20 mouse cellular contexts compared by ENCODE assay signal in the genomic region with DNA sequence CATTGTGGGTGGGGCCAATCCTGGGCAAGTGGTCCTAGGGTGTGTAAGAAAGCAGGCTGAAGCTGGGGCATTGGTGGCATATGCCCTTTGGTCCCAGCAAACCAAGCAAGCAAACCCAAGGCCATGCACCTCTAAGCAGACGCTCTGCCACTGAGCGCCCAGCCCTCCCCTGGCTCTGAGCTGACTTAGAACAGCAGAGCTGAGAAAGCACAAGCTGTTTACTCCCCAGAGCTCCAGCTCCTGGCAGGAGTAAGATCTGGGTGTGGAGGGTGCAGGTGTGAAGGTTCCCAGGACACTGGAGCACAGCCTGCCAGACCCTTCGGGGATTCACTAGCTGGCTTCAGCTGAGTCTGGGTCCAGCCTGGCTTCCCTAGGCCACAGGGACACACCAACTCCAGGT. TPM values are rescaled to one million over a fixed set of nuclear protein-coding genes. Genes with fewer than 3 reads are reported as not detected.
"Had no signal": no experiment of that assay in that cellular context is flagged by ENCODE, and none has a peak within 500 bp of the region (broad histone marks: within the 10 kb centered on the region; RNA-seq: fewer than 3 reads in every experiment).

No protein-coding gene starts in this region.

- H3K36me3 ChIP-seq: kidney, embryonic 15.5 days; limb, embryonic 12.5 days; limb, embryonic 15.5 days; midbrain, embryonic 12.5 days; midbrain, embryonic 15.5 days; neural tube, embryonic 13.5 days had no signal

- DNase-seq: kidney, adult 11 months; kidney, adult 8-10 months; kidney, postnatal 10 days; kidney, postnatal 36 days; layer of hippocampus, postnatal 36 days; liver, postnatal 0 days; lung, embryonic 14.5 days; retina, postnatal 1 day had no signal

- H3K4me1 ChIP-seq: limb, embryonic 15.5 days; midbrain, embryonic 12.5 days; midbrain, embryonic 15.5 days; neural tube, embryonic 13.5 days had no signal

- H3K4me3 ChIP-seq: kidney, embryonic 15.5 days; left cerebral cortex, adult 2 months; limb, embryonic 12.5 days; limb, embryonic 15.5 days; midbrain, embryonic 12.5 days; midbrain, embryonic 15.5 days; neural tube, embryonic 13.5 days had no signal

- H3K4me2 ChIP-seq: kidney, embryonic 15.5 days; limb, embryonic 12.5 days; limb, embryonic 15.5 days; liver, embryonic 11.5 days; lung, embryonic 14.5 days; midbrain, embryonic 12.5 days; midbrain, embryonic 15.5 days; neural tube, embryonic 13.5 days had no signal

- ATAC-seq: liver, postnatal 0 days; lung, postnatal 0 days; midbrain, embryonic 15.5 days had no signal

- H3K27ac ChIP-seq: kidney, embryonic 15.5 days; left cerebral cortex, adult 2 months; limb, embryonic 12.5 days; limb, embryonic 15.5 days; liver, embryonic 14.5 days; macrophage; midbrain, embryonic 12.5 days; midbrain, embryonic 15.5 days; neural tube, embryonic 13.5 days had no signal

- H3K9ac ChIP-seq: kidney, embryonic 15.5 days; limb, embryonic 12.5 days; limb, embryonic 15.5 days; liver, embryonic 14.5 days; liver, postnatal 0 days; lung, embryonic 14.5 days; midbrain, embryonic 12.5 days; midbrain, embryonic 15.5 days; neural tube, embryonic 13.5 days had no signal

- H3K9me3 ChIP-seq: kidney, embryonic 15.5 days; limb, embryonic 12.5 days; limb, embryonic 15.5 days; midbrain, embryonic 12.5 days; midbrain, embryonic 15.5 days; neural tube, embryonic 13.5 days had no signal

- H3K27me3 ChIP-seq: kidney, embryonic 15.5 days; limb, embryonic 12.5 days; limb, embryonic 15.5 days; midbrain, embryonic 15.5 days; neural tube, embryonic 13.5 days had no signal

RNA-seq across cellular contexts. Expression of a gene that starts 15.7 kb away (rescaled TPM):
- polyA plus RNA-seq: kidney, embryonic 15.5 days; liver, embryonic 11.5 days; liver, postnatal 0 days; macrophage had no signal

RNA-seq across cellular contexts. Expression of a gene that starts 53.8 kb away (rescaled TPM):
- polyA plus RNA-seq: limb, embryonic 12.5 days; liver, embryonic 11.5 days; liver, postnatal 0 days; lung, embryonic 14.5 days; lung, postnatal 0 days; macrophage; midbrain, embryonic 12.5 days; urinary bladder, adult 2 months had no signal
